Mouse (Mus musculus) heart, embryonic 10.5 days (tissue): Measurements from ENCODE around the gene Cd2ap. TPM values are rescaled to one million over a fixed set of nuclear protein-coding genes. Genes with fewer than 3 reads are reported as not detected.

Source experiments
- DNase-seq: peaks from one replicate; pipeline ENCODE4 v3.0.0-alpha.2; 2017; ENCODE audit warnings: low spot score
- H3K27ac ChIP-seq: fragments of 300-500 bp; sonication (generic); 2 replicates; pipeline ENCODE4 v1.5.1; 2016; ENCODE audit warnings: mild to moderate bottlenecking
- H3K27me3 ChIP-seq: fragments of 300-500 bp; sonication (generic); 2 replicates; pipeline ENCODE4 v1.6.1; 2016; ENCODE audit warnings: mild to moderate bottlenecking; ENCODE audit not compliant: poor library complexity, insufficient read depth, severe bottlenecking
- H3K36me3 ChIP-seq: fragments of 300-500 bp; sonication (generic); 2 replicates; pipeline ENCODE4 v1.6.1; 2016; ENCODE audit warnings: mild to moderate bottlenecking, moderate library complexity
- H3K4me1 ChIP-seq: fragments of 300-500 bp; sonication (generic); 2 replicates; pipeline ENCODE4 v1.6.1; 2016; ENCODE audit warnings: mild to moderate bottlenecking
- H3K4me3 ChIP-seq: fragments of 300-500 bp; sonication (generic); 2 replicates; pipeline ENCODE4 v1.5.1; 2016; ENCODE audit warnings: mild to moderate bottlenecking, moderate library complexity
- H3K9me3 ChIP-seq: fragments of 300-500 bp; sonication (generic); 2 replicates; pipeline ENCODE4 v1.6.1; 2016; ENCODE audit warnings: mild to moderate bottlenecking, moderate library complexity
- WGBS: fragments of 180-500 bp; shearing (Covaris S2); methylation state at CpG from one replicate; pipeline ENCODE4 v1.1.7; 2016; 5-methylcytosine and 5-hydroxymethylcytosine counted together
- polyA plus RNA-seq: library from polyadenylated mRNA; unstranded; fragments of >200 nt; fragmentation: Nextera tagmentation; extraction: Ambion mirVana; gene quantifications from 2 replicates; pipeline ENCODE4 v1.2.1, GENCODE M21; 2016

The Cd2ap gene
- polyA plus RNA-seq, 1 experiment from 2014 or later: 18.0 TPM

- DNase-seq: no peak
- Histone ChIP-seq H3K9me3 (no peaks in the 10 kb centered on the region), H3K27ac (no peak overlapping the region), H3K27me3 (no peaks in the 10 kb centered on the region), H3K4me3 (no peak overlapping the region), H3K36me3 (peaks cover 60% of the 10 kb centered on the region), H3K4me1 (0 out of 2 replicates have a peak, but pooled peaks cover 4% of the 10 kb centered on the region)
- WGBS: 67% methylated on average over 8 of the region's 8 CpGs
Measured at GRCm38 (mm10) chr17:42822787-42823186, 53.7 kb downstream of the Cd2ap start.

GRCm38 (mm10) chr17:42815374-42815773 is 61.1 kb downstream of the Cd2ap start:
- Histone ChIP-seq H3K4me1 (no peaks in the 10 kb centered on the region), H3K27ac (no peak overlapping the region), H3K9me3 (no peaks in the 10 kb centered on the region), H3K36me3 (peaks cover 49% of the 10 kb centered on the region), H3K4me3 (no peak overlapping the region), H3K27me3 (no peaks in the 10 kb centered on the region)
- WGBS: 87% methylated on average over 3 of the region's 3 CpGs
- no peak for DNase-seq

GRCm38 (mm10) chr17:42792412-42792975 is 84.0 kb downstream of the Cd2ap start:
- H3K4me3 ChIP-seq: no peak overlapping the region
- DNase-seq: no peak
- H3K36me3 ChIP-seq: peaks cover 28% of the 10 kb centered on the region
- no peak overlapping the region for H3K27ac ChIP-seq
- WGBS: 82% methylated on average over 2 of the region's 2 CpGs
- H3K4me1 ChIP-seq: peaks cover 9% of the 10 kb centered on the region; the same call in 1 of the 2 replicates
- H3K9me3 ChIP-seq: no peaks in the 10 kb centered on the region
- no peaks in the 10 kb centered on the region for H3K27me3 ChIP-seq

DNA sequence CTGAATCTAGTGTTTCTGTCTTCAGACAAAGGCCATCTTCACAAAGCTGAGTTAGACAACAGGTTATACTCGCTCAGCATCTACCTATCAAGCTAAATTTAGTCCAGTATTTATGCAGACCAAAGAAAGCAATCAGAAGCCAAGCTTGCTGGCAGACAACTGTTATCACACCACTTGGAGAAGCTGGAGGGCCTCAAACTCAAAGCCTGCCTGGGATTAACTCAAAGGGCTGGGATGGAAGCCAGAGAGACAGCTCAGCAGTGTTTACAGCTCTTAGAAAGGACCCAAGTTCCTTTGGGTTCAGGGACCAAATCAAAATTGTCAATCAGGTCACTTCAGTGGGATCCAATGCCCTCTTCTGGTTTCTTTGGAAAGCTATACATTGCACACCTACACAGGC is 85.7 kb downstream of the Cd2ap start:
- no peak overlapping the region for H3K27ac ChIP-seq
- no peaks in the 10 kb centered on the region for H3K27me3 ChIP-seq
- no peaks in the 10 kb centered on the region for H3K9me3 ChIP-seq
- no peak for DNase-seq
- H3K4me3 ChIP-seq: no peak overlapping the region
- WGBS: 49% methylated on average over 1 of the region's 1 CpGs
- peaks cover 4% of the 10 kb centered on the region; the same call in 1 of the 2 replicates for H3K4me1 ChIP-seq
- H3K36me3 ChIP-seq: peaks cover 19% of the 10 kb centered on the region

DNA sequence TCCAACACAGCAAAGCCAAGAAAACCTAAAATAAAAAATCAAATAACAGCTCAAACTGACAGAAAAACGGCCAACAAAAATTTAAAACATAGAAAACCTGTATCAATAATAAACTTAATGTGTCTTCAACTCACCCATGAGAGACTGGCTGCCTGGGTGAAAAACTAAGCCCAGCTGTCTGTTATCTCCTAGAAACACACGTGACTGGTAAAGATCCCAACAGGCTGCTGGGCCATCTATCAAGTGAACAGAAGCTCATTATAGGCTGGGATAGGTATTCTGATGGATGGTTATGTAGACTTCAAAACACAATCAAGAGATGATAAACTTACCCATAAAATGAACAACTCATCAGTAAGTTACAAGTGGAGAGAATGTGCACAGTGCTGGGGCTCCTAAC is 86.7 kb downstream of the Cd2ap start:
- no peak for DNase-seq
- H3K27me3 ChIP-seq: no peaks in the 10 kb centered on the region
- WGBS: 65% methylated on average over 2 of the region's 2 CpGs
- no peak overlapping the region for H3K27ac ChIP-seq
- peaks cover 4% of the 10 kb centered on the region; the same call in 1 of the 2 replicates for H3K4me1 ChIP-seq
- H3K9me3 ChIP-seq: no peaks in the 10 kb centered on the region
- peaks cover 19% of the 10 kb centered on the region for H3K36me3 ChIP-seq
- H3K4me3 ChIP-seq: no peak overlapping the region

DNA sequence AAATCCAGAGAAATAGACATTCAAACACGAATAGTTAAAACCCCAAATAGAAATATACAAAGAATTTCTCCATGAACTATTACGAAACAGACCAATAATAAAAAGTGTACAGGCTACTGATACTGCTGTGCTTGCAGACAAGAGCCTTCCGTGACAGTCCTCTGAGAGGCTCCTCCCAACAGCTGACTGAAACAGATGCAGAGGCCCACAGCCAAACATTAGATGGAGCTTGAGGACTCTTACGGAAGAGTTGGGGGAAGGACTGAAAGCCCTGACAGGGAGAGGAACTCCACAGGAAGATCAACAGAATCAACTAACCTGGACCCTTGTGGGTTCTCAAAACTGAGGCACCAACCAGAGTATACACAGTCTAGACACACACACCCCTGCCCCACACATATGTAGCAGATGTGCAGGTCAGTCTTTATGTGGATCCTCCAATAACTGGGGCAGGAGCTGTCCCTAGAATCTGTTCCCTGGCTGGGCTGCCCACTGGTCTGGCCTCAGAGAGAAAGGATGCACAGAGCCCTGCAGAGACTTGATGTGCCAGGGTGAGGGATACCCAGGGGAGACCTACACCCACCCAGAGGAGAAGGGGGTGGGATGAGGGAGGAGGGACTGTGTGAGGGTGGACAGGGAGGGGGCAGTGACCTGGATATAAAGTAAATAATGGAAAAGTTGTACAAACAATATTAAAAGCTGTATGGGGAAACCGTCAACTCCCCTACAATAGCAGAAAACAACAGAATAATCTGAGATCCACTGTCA is 87.6 kb downstream of the Cd2ap start:
- Histone ChIP-seq H3K4me3 (no peak overlapping the region), H3K9me3 (no peaks in the 10 kb centered on the region), H3K4me1 (peaks cover 4% of the 10 kb centered on the region; the same call in 1 of the 2 replicates), H3K27me3 (no peaks in the 10 kb centered on the region), H3K36me3 (peaks cover 12% of the 10 kb centered on the region), H3K27ac (no peak overlapping the region)
- DNase-seq: no peak
- WGBS: 84% methylated on average over 5 of the region's 5 CpGs

GRCm38 (mm10) chr17:42782156-42782757 is 94.2 kb downstream of the Cd2ap start:
- Histone ChIP-seq H3K4me3 (no peak overlapping the region), H3K27me3 (no peaks in the 10 kb centered on the region), H3K4me1 (no peaks in the 10 kb centered on the region), H3K9me3 (no peaks in the 10 kb centered on the region), H3K36me3 (no peaks in the 10 kb centered on the region), H3K27ac (no peak overlapping the region)
- 51% methylated on average over 7 of the region's 7 CpGs for WGBS
- DNase-seq: peak; percentile 79

DNA sequence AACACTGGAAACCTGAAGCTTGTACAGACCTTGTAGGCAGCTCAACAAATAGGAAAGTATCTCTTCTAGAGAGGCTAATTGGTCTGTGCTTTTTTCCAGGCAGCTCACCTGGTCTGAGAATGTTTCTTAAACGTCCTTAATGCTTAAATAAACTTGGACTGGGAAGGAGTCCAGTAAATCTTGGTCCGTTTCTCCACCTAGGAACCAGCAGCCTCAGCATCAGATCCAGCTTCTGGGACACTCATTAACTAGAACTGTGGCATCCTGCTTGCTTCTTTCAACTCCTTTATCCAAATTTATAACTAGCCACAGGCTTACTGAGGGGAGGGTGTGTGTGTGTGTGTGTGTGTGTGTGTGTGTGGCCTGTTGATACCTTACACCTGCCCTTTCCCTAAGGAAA is 122.7 kb downstream of the Cd2ap start:
- Histone ChIP-seq H3K9me3 (no peaks in the 10 kb centered on the region), H3K27ac (no peak overlapping the region), H3K36me3 (no peaks in the 10 kb centered on the region), H3K27me3 (no peaks in the 10 kb centered on the region), H3K4me1 (no peaks in the 10 kb centered on the region), H3K4me3 (no peak overlapping the region)
- WGBS: 57% methylated on average over 2 of the region's 2 CpGs
- no peak for DNase-seq

- WGBS: 84% methylated on average over 2 of the region's 2 CpGs
- no peaks in the 10 kb centered on the region for H3K9me3 ChIP-seq
- no peaks in the 10 kb centered on the region for H3K27me3 ChIP-seq
- H3K36me3 ChIP-seq: no peaks in the 10 kb centered on the region
- H3K4me1 ChIP-seq: no peaks in the 10 kb centered on the region
- no peak overlapping the region for H3K4me3 ChIP-seq
- DNase-seq: no peak
- no peak overlapping the region for H3K27ac ChIP-seq
Measured at GRCm38 (mm10) chr17:42752173-42752572, 124.3 kb downstream of the Cd2ap start.

DNA sequence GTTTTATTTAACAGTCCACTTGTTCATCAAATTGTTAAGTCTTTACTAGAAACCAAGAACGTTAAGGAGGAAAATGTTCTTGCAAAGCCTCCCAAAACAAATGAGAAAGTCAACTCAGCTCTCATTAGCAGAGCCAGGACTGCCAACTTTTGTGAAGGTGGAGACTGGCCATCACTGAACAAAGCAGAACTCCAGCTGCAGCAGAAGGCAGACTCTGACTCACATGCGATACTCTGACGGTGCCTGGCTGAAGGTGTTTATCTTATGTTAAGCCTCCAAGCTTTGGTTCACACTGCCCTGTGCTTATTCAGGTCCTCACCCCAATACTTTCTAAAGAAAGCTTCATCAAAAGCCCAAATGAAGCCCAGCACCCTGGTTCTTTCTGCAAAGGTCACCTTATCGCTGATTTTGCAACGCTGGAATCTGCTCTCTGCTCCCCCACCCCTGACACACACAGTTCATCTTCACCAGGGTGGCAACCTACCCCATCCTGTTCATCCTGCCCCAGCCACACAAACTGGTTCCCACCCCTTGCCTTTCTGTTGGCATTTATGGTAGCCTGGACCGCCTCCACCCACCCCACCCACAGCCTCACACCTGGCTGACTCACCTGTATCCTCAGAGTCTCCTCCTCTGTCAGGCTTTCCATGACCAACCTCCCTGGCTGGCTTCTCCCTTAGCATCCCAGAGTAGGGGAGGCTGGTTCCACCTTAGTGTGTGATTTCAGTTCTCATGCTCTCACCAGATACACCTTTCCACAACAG is 130.6 kb downstream of the Cd2ap start:
- DNase-seq: no peak
- no peaks in the 10 kb centered on the region for H3K9me3 ChIP-seq
- no peak overlapping the region for H3K4me3 ChIP-seq
- no peaks in the 10 kb centered on the region for H3K36me3 ChIP-seq
- WGBS: 75% methylated on average over 6 of the region's 6 CpGs
- H3K4me1 ChIP-seq: peaks cover 14% of the 10 kb centered on the region
- H3K27me3 ChIP-seq: no peaks in the 10 kb centered on the region
- no peak overlapping the region for H3K27ac ChIP-seq
